13 mouse cellular contexts compared by ENCODE assay signal in genomic region chr11:47371616-47372015, GRCm38 (mm10).
"Had no signal": no experiment of that assay in that cellular context is flagged by ENCODE, and none has a peak within 500 bp of the region (broad histone marks: within the 10 kb centered on the region; RNA-seq: fewer than 3 reads in every experiment).

No protein-coding gene starts in this region.

- H3K4me1 ChIP-seq: liver, embryonic 15.5 days; midbrain, embryonic 10.5 days had no signal

- H3K4me2 ChIP-seq: liver, embryonic 11.5 days; liver, embryonic 15.5 days; lung, embryonic 14.5 days had no signal

- H3K9me3 ChIP-seq: limb, embryonic 10.5 days; liver, embryonic 15.5 days; midbrain, embryonic 10.5 days had no signal

- H3K9ac ChIP-seq: liver, embryonic 15.5 days; lung, embryonic 14.5 days had no signal

- H3K4me3 ChIP-seq: left cerebral cortex, adult 2 months; limb, embryonic 10.5 days; liver, embryonic 15.5 days; midbrain, embryonic 10.5 days; myocyte had no signal

- H3K36me3 ChIP-seq: limb, embryonic 10.5 days; liver, embryonic 15.5 days; midbrain, embryonic 10.5 days had no signal

- H3K27ac ChIP-seq: left cerebral cortex, adult 2 months; liver, embryonic 15.5 days had no signal

- H3K27me3 ChIP-seq: liver, embryonic 15.5 days had no signal

- DNase-seq: lung, embryonic 14.5 days; lung, postnatal 10 days; lung, postnatal 4 days; midbrain, embryonic 14.5 days; spleen, adult 18-20 months; thymus, adult 18-20 months; thymus, postnatal 25 days had no signal
